Mouse (Mus musculus): ENCODE data around the gene Esp15. TPM values are rescaled to one million over a fixed set of nuclear protein-coding genes. Genes with fewer than 3 reads are reported as not detected.
"Not testable (repeated sequence)": the region's sequence is repeated elsewhere in the genome, so short reads cannot be mapped to it uniquely, and the experiment has no call there.

The Esp15 gene
- total RNA-seq (2022) = not detected

DNA sequence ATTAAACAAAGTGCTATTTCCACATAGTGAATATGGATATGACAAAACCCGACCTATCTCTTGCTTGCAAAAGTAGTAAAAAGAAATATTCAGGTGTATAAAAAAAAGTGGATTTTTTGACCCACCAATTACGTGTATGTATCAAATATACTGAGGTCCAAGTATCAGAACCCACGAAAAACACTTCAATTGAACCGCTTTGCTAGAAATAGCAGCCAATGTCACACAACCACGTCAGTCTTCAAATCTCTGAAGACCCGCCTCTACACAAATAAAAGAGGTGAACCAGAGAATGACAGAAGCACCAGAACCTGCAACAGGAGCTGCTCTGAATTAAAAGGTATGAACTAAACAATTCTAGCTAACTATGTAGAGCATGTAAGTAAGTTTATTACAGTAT is at the start of gene Esp15:
Esp15 (plus strand) TSS at position 301 of the 400 bp plus-strand sequence.
- DNase-seq (ENCODE audit: low spot score in 2 of 2) = not testable (repeated sequence)

DNA sequence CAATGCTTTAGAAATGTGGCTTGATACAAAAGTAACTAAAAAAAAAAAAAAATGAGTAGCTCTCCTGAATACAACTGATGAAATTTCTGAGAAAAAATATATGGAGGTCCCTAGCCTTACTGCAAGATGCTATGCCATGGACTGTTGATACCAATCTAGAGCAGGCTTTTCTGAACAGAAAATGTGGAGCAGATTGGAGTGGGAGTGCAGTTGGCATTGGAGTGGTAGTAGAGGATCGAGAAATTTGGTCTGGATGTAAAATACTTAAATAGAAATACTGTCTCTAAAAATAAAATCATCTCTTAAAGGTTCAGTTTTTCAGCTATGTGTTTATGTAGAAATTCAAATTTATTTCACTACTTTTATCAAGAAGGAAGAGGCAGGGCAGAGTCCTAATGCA is 49.2 kb upstream of the Esp15 start:
- no peak for DNase-seq (ENCODE audit: low spot score in 2 of 2)

Other genes with a start within 250 kb of the Esp15 start
- gene Esp18, start 234.6 kb upstream of the Esp15 start, total RNA-seq (2022) = not detected
- not detected for gene Esp16, start 104.8 kb upstream of the Esp15 start, total RNA-seq (2022)

All from gastrocnemius, adult 8-10 months (tissue).